Mouse (Mus musculus): ENCODE data around the gene Clybl. TPM values are rescaled to one million over a fixed set of nuclear protein-coding genes. Genes with fewer than 3 reads are reported as not detected.

Clybl gene
- polyA plus RNA-seq, 1 experiment from 2014 or later = 30.0 TPM

DNA sequence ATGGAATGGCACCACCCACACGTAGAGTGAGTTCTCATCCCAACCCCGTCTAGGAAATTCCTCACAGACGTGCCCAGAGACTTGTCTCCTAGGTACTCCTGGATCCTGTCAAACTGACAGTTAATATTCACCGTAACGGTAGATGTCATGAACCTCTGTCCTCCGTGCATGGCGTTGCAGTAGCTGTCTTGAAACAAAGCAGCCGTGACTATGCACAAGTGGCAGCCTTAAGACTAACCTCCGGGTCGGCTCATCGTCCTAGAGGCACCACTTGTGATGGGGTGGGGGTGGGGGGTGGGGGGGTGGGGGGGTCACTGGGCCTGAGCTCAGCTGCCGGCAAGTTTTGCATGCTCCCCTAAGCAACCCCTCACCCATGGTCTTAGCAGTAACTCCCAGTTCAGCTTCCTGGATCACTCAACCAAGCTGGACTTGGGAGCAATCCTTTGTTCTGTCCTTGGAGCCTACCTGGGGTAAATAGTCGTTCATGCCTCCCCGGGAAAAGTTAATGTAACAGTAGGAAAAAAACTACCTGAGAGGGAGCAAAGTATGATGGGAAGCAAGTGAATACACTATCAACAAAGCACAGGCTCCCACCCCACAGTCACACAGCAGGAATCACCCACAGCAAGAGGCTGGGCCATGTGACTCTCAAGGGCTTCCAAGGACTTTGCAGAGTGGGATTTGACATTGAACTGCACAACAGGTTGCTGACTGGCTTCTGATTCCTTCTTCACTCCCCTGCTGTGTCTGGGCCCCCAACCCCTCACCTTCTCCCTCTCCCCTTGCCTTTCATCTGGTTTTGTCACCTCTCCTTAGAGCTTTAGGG is 150.3 kb downstream of the Clybl start:
- no peak overlapping the region for H3K4me2 ChIP-seq
- no peak for ATAC-seq
- H3K27ac ChIP-seq = no peak overlapping the region
- H3K4me3 ChIP-seq = no peak overlapping the region
- no peaks in the 10 kb centered on the region for H3K4me1 ChIP-seq
- H3K27me3 ChIP-seq (replicated peaks) = no peaks in the 10 kb centered on the region
- no peaks in the 10 kb centered on the region for H3K36me3 ChIP-seq
- no peaks in the 10 kb centered on the region for H3K9me3 ChIP-seq (replicated peaks)
- H3K9ac ChIP-seq = no peak overlapping the region
- 59% methylated on average over 14 of the region's 14 CpGs for WGBS (ENCODE audit: insufficient replicate concordance)

- no peaks in the 10 kb centered on the region for H3K36me3 ChIP-seq
- no peaks in the 10 kb centered on the region for H3K9me3 ChIP-seq (replicated peaks)
- 58% methylated on average over 4 of the region's 4 CpGs for WGBS (ENCODE audit: insufficient replicate concordance)
- H3K9ac ChIP-seq = no peak overlapping the region
- H3K4me1 ChIP-seq = no peaks in the 10 kb centered on the region
- H3K4me3 ChIP-seq = no peak overlapping the region
- H3K27ac ChIP-seq = no peak overlapping the region
- no peaks in the 10 kb centered on the region for H3K27me3 ChIP-seq (replicated peaks)
- ATAC-seq = no peak
- H3K4me2 ChIP-seq = no peak overlapping the region
Observed at GRCm38 (mm10) chr14:122336957-122337356, 155.5 kb downstream of the Clybl start.

- Histone ChIP-seq H3K4me1 (no peaks in the 10 kb centered on the region), H3K27me3 (replicated peaks) (no peaks in the 10 kb centered on the region), H3K4me3 (no peak overlapping the region), H3K9me3 (replicated peaks) (no peaks in the 10 kb centered on the region), H3K9ac (no peak overlapping the region), H3K27ac (no peak overlapping the region), H3K4me2 (no peak overlapping the region), H3K36me3 (no peaks in the 10 kb centered on the region)
- 55% methylated on average over 4 of the region's 4 CpGs for WGBS (ENCODE audit: insufficient replicate concordance)
- ATAC-seq = no peak
Observed at GRCm38 (mm10) chr14:122338784-122339183, 157.3 kb downstream of the Clybl start.

GRCm38 (mm10) chr14:122340141-122340540 is 158.6 kb downstream of the Clybl start:
- no peak overlapping the region for H3K27ac ChIP-seq
- H3K9ac ChIP-seq = no peak overlapping the region
- no peaks in the 10 kb centered on the region for H3K9me3 ChIP-seq (replicated peaks)
- WGBS (ENCODE audit: insufficient replicate concordance) = 78% methylated on average over 5 of the region's 5 CpGs
- ATAC-seq = no peak
- H3K4me3 ChIP-seq = no peak overlapping the region
- no peak overlapping the region for H3K4me2 ChIP-seq
- H3K4me1 ChIP-seq = no peaks in the 10 kb centered on the region
- no peaks in the 10 kb centered on the region for H3K27me3 ChIP-seq (replicated peaks)
- H3K36me3 ChIP-seq = no peaks in the 10 kb centered on the region

DNA sequence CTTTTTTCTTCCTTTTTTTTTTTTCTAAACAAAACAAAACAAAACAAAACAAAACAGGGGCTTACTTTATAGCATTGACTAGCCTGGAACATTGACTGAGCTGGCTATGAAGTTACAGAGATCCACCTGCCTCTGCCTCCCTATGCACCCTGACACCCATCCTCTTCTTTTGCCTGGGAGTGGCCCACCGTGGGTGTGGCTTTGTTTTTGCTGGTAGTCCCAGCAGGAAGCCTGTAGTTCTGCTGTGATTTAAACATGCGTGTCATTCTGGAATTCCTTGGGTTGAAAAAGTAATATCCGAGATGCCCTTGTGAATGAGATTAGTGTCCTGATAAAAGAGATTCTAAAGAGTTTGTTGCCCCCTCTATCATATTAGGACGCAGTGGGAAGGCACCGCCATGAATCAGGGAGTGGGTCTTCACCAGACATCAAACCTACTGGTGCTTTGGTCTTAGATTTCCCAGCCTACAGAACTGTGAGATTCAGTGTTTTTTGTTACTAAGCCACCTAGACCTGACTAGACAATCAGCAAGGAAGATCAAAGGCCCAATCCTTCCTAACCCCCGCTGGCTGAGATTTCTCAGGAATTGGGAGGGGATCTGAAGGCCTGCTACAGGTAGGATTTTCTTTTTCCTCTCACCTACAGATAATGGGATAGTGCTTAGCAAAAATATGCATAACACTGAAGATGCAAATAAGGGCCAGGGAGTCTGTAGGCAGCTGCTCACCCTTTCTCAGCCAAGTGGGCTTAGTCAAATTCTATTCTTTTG is 160.3 kb downstream of the Clybl start:
- H3K27ac ChIP-seq = no peak overlapping the region
- H3K4me2 ChIP-seq = no peak overlapping the region
- no peaks in the 10 kb centered on the region for H3K27me3 ChIP-seq (replicated peaks)
- no peaks in the 10 kb centered on the region for H3K9me3 ChIP-seq (replicated peaks)
- ATAC-seq = no peak
- 28% methylated on average over 6 of the region's 6 CpGs for WGBS (ENCODE audit: insufficient replicate concordance)
- no peak overlapping the region for H3K4me3 ChIP-seq
- no peaks in the 10 kb centered on the region for H3K36me3 ChIP-seq
- no peak overlapping the region for H3K9ac ChIP-seq
- H3K4me1 ChIP-seq = no peaks in the 10 kb centered on the region

DNA sequence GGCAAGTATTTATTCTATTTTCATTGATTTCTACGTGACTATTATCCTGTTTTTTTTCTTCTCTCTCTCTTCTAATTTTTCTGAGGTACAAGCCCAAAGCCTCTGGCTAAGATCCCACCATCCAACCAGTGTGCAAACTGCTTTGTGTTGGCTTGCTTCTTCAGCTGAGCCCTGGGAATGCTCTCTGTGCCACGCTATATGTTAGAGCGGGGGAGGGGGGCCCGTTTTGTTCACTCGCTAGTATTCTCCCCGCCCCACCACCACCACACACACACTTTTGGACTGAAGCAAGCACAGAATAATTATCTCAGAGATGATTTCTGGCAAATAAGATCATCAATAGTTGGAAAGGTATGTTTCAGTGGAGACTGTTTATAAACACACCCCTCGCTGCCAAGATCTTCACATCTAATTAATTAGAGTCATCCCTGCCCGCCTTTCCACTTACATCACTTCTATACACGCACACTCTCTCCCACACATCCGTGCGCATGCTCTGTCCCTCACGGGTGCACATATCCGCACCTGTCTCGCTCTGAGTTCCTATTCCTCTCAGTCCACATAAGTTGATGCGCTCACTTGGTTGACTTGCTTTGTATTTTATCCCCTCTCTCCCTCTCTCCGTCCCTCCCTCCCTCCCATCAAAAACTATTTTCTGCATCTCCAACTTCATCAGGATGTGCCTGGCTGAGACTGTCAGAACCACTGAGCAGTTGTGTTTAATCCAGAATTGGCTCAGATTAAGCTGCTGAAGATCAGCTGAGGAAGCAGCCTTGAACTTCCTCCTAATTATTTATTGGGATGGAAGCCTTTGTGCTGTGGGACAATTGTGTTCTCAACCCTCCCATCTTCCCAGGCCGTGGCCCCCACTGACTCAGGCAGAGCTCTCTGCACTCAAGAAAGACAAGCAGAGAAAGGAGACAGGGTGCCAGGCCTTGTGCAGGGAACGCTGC is 163.0 kb downstream of the Clybl start:
- H3K4me3 ChIP-seq = no peak overlapping the region
- H3K4me1 ChIP-seq = no peaks in the 10 kb centered on the region
- WGBS (ENCODE audit: insufficient replicate concordance) = 72% methylated on average over 18 of the region's 18 CpGs
- H3K36me3 ChIP-seq = no peaks in the 10 kb centered on the region
- H3K27me3 ChIP-seq (replicated peaks) = no peaks in the 10 kb centered on the region
- H3K4me2 ChIP-seq = no peak overlapping the region
- ATAC-seq = no peak
- H3K9ac ChIP-seq = no peak overlapping the region
- no peaks in the 10 kb centered on the region for H3K9me3 ChIP-seq (replicated peaks)
- H3K27ac ChIP-seq = no peak overlapping the region

GRCm38 (mm10) chr14:122348069-122348468 is 166.6 kb downstream of the Clybl start:
- H3K4me1 ChIP-seq = no peaks in the 10 kb centered on the region
- no peaks in the 10 kb centered on the region for H3K27me3 ChIP-seq (replicated peaks)
- H3K4me2 ChIP-seq = no peak overlapping the region
- H3K36me3 ChIP-seq = no peaks in the 10 kb centered on the region
- H3K9me3 ChIP-seq (replicated peaks) = no peaks in the 10 kb centered on the region
- 71% methylated on average over 7 of the region's 7 CpGs for WGBS (ENCODE audit: insufficient replicate concordance)
- ATAC-seq = no peak
- H3K27ac ChIP-seq = no peak overlapping the region
- H3K9ac ChIP-seq = no peak overlapping the region
- H3K4me3 ChIP-seq = no peak overlapping the region

GRCm38 (mm10) chr14:122349326-122349725 is 167.8 kb downstream of the Clybl start:
- WGBS (ENCODE audit: insufficient replicate concordance) = 68% methylated on average over 5 of the region's 5 CpGs

DNA sequence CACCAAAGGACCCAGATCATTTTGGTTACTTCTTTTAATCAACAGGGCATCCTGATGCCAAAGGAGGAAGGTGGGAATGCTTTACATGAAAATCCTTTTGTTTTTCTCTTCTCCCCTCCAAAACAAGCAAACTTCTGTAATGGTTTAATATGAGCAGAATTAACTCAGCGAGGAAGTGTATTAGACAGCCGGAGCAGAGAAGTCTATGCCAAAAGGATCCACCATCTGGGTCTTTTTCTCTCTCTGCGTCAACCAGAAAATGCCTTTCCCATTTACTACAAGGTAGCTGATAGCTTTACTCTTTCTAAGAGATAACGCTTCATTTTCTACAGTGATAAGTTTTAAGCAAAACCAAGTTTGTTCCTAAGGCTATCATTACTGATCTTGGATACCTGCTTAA is 168.3 kb downstream of the Clybl start:
- WGBS (ENCODE audit: insufficient replicate concordance) = 83% methylated on average over 4 of the region's 4 CpGs
- no peaks in the 10 kb centered on the region for H3K36me3 ChIP-seq

More at GRCm38 (mm10) chr14:122349326-122349725, 167.8 kb downstream of the Clybl start:
- no peaks in the 10 kb centered on the region for H3K27me3 ChIP-seq (replicated peaks)
- no peaks in the 10 kb centered on the region for H3K9me3 ChIP-seq (replicated peaks)
- H3K27ac ChIP-seq = no peak overlapping the region
- H3K4me3 ChIP-seq = no peak overlapping the region
- no peak for ATAC-seq
- H3K4me1 ChIP-seq = no peaks in the 10 kb centered on the region
- H3K4me2 ChIP-seq = no peak overlapping the region
- H3K9ac ChIP-seq = no peak overlapping the region
- H3K36me3 ChIP-seq = no peaks in the 10 kb centered on the region

DNA sequence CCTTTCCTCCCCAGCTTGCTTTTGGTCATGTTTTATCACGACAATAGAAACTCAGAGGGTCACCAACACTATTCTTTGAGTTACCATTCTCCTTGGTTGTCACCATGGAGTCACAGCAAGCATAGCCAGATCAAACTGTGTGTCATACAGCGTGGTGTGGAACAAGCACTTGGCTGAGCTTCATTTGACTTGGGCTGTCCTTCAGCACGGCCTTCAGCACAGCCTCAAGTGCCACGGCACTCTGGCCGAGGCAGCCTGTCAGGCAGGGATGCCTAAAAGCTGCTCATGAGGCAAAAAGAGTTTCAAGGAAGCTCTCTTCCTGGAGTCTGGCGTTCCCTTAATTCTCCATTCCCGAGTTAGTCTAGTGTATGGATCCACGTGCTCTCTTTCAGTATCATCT is 169.3 kb downstream of the Clybl start:
- Histone ChIP-seq H3K4me1 (no peaks in the 10 kb centered on the region), H3K9me3 (replicated peaks) (no peaks in the 10 kb centered on the region), H3K9ac (no peak overlapping the region), H3K36me3 (no peaks in the 10 kb centered on the region), H3K27ac (no peak overlapping the region), H3K27me3 (replicated peaks) (no peaks in the 10 kb centered on the region), H3K4me2 (no peak overlapping the region), H3K4me3 (no peak overlapping the region)
- no peak for ATAC-seq
- WGBS (ENCODE audit: insufficient replicate concordance) = 73% methylated on average over 8 of the region's 8 CpGs

More for the DNA sequence above, 168.3 kb downstream of the Clybl start:
- no peaks in the 10 kb centered on the region for H3K27me3 ChIP-seq (replicated peaks)
- ATAC-seq = no peak
- H3K9me3 ChIP-seq (replicated peaks) = no peaks in the 10 kb centered on the region
- H3K4me2 ChIP-seq = no peak overlapping the region
- H3K9ac ChIP-seq = no peak overlapping the region
- H3K4me1 ChIP-seq = no peaks in the 10 kb centered on the region
- no peak overlapping the region for H3K27ac ChIP-seq
- H3K4me3 ChIP-seq = no peak overlapping the region

DNA sequence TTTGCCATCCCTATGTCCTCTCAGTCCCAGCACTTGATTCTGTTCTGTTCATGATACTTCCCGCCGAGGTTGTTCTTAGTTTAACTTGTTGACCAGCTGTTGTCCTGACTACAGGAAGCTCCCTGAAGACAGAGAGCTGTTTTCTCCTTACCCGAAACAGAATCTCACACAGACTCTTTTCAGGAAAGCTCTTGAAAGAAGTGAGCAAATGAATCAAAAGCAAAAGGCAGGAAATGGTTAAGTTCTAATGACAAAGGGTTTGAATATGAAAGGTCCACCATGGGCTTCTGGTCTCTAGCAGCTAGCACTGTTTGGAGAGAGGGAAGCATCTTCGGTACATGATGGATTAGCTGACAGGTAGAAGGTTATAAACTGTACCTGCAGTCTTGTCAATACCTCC is 175.8 kb downstream of the Clybl start:
- no peak overlapping the region for H3K4me2 ChIP-seq
- no peaks in the 10 kb centered on the region for H3K36me3 ChIP-seq
- 72% methylated on average over 4 of the region's 4 CpGs for WGBS (ENCODE audit: insufficient replicate concordance)
- H3K27ac ChIP-seq = no peak overlapping the region
- no peaks in the 10 kb centered on the region for H3K27me3 ChIP-seq (replicated peaks)
- H3K4me3 ChIP-seq = no peak overlapping the region
- ATAC-seq = no peak
- H3K9me3 ChIP-seq (replicated peaks) = no peaks in the 10 kb centered on the region
- no peak overlapping the region for H3K9ac ChIP-seq
- H3K4me1 ChIP-seq = no peaks in the 10 kb centered on the region
